Mouse (Mus musculus) ovary, adult 18-20 months (tissue): Measurements from ENCODE around the gene Zscan26.
"Not testable (repeated sequence)": the region's sequence is repeated elsewhere in the genome, so short reads cannot be mapped to it uniquely, and the experiment has no call there.

Source experiments
- DNase-seq: peaks from one replicate; pipeline ENCODE4 v3.0.0; 2022; ENCODE audit warnings: low spot score, mixed read lengths

Gene Zscan26

GRCm38 (mm10) chr13:21423301-21423700 lies 30.2 kb downstream of the Zscan26 start:
- peak; percentile 26 for DNase-seq

DNA sequence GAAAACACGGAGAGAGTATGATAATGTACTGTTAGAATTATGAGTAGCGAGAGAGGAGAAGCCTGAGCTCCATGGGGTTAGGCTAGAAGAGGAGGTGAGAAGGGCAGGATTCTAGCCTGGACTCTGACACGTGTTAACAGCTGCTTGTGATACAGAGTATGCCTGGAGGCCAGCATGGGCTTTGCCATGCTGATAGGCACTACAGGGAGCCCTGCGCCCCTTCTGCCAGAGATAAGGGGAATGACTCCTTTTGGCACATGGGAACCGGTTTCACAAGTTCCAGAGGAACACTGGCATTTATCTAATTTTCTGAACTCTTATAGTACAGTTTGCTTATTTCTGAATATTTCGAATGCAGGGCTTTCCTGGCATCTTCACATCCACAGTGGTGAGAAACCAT lies 34.7 kb downstream of the Zscan26 start:
- no peak for DNase-seq

DNA sequence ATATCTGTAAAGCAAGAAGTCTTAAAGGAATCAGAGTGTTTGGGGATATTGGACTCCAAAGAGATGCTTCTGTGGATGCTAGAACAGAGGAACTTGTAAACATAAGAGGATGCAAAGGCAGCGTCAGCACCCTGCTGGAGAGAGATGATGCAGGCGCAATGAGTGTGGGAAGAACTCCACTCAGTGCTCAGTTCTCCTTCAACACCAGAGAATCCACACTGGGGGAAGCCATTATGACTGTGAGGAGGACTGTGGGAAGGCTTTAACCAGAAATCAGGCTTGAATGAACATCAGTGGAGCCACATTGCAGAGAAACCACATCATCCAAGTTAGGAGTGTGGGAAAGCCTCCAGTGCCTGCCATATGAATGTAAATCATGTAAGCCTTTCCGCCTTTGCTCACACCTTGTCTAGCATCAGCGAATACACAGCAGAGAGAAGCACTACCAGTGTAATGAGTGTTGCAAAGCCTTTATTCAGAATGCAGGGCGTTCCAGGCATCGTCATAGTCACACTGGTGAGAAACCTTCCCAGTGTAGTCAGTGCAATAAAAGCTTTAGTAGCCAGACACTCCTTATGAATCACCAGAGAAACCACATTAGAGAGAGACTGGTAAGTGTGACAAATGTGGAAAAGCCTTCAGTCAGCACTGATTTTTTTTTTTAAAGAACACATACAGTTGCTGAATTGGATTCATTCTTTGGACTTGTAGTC lies 36.1 kb downstream of the Zscan26 start:
- DNase-seq = no peak

GRCm38 (mm10) chr13:21415750-21416149 lies 37.8 kb downstream of the Zscan26 start:
- no peak for DNase-seq

DNA sequence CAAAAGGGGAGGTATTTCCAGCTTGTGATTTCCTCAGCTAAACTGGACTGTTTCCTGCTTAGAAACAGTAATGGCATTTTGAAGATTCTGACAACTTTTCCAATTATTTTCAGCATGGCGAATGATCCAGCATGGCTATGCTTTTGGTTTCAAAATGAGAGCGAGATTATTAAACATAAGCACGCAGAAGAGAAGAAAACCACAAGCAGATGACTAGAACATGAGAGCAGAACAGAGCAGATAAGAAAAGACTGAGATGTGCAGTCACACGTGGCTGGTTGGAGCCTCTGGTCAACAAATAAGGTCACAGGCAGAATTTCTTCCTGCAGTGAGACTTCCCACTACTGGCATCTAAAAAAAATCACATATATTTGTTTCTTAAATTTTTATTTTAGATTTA lies 38.3 kb downstream of the Zscan26 start:
- no peak for DNase-seq

DNA sequence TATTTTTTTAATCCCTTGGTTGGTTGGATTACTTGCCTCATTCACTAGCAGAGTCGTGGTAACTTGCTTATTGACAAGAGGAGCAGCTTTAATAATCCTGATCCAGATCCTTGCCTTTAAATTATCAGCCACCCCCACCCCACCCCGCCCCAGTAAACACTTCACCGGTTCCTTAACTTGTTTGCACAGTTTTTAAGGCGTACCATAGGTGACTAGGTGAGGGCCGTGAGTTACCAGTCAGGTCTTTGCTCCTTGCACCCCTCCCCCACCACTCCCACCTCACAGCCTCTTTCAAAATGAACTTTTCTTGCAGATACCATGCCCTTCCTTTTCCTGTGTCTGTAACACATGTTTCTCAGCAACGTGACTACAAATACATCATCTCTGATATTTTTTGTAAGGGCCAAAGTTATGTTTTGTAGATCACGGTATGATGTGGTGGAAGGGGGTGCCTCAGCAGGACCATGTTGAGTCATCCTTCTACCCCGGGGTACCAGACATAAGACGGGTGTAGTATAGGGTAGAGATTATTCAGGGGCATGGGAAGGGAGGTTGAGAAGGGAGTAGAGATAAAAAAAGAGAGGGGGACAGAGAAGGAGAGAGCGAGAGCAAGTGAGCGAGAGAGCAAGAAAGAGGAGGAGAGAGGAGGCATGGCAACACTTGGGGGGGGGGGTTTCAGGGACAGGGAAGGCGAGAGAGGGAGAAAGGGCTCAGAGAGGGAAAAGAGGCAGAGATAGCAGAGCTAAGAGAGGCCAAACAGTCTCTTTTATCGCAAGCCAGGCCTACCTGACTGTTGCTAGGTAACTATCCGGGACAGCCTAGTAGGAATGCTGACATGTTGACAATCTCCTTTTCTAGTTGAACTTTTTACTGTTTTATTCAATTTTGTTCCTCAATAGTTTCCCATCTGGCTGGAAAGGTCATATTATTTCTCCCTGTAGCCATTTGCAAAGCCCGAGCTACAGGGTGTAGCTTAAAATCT lies 39.0 kb downstream of the Zscan26 start:
- DNase-seq = no peak

GRCm38 (mm10) chr13:21408805-21409459 lies 44.6 kb downstream of the Zscan26 start:
- no peak for DNase-seq

- peak; percentile 80 for DNase-seq
These were observed 45.3 kb downstream of the Zscan26 start for GRCm38 (mm10) chr13:21407969-21408804.

- DNase-seq = no peak
These were observed 46.2 kb downstream of the Zscan26 start for GRCm38 (mm10) chr13:21407341-21407740.

DNA sequence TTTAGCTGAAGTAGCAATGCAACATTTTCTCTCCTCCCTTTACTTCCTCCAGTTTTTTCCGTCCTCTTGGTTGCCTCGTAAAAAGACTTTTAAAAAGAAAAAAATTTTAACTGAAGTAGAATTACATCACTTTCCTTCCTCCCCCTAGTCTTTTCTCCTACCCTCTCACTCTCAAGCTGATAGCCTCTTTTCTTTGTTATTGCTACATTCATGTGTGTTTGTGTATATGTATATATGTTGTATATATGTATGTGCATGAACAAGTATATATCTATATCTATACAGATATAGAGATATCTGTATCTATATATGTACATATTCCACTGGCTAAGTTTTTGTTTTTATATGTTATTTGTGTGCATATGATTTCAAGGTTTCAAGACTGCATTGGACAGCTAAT lies 50.7 kb downstream of the Zscan26 start:
- DNase-seq = no peak

DNA sequence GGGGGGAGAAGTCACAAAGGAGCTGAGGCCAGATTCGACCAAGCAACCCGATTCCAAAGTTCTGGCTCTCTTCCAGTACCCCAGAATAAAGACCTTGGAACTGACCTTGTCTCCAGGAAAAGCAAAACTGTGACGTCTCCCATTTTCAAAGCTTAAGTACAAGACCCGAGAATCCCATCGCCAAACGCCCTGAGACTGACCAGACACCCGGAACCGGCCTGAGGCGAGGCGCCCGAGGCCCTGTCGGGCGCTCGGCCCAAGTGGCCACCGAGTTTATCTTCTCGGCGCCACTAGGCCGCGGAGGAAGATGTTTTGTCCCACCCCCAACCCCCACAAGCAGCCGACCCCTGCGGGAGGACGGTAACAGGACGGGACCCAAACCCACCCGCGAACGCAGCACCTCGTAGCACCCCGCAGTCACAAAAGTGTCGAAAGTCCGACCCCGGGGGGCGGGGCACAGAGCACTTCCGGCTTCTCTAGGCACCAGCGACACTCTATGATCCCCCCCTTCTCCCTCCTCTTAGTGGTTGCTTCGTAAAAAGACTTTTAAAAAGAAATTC lies 51.2 kb downstream of the Zscan26 start, which contains the start of gene Zkscan3:
Gene Zkscan3 (minus strand): TSS at position 469 of the 560 bp plus-strand sequence.
- DNase-seq = peak; percentile 63

DNA sequence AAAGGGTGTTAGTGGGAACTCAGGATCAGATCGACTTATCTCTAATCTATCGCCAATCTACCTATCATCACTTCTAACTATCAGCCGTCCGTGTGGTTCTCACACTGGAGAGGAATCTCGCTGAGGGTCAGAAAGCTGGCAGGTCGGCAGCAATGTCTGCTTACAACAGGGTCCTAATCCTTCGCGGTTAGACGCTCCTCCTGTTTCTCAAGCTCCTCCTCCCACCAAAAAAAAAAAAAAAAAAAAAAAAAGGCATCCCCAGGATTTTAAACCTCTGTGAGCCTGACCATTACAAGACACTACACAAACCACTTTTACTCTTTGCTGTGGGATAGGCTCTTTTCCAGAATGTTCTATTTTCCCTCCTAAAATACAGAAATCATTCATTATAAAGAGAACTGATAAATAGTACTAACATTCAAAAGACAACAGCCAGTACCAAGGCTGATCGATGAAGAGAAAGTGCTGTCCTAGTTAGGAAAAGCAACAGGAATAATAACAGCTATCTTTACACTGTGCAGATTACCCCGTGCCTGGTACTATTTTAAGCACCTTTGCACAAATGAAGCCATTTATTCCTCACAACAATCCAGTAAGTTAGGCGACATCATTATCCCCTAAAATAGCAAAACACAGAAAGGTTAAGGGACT lies 51.8 kb downstream of the Zscan26 start:
- DNase-seq = no peak

DNA sequence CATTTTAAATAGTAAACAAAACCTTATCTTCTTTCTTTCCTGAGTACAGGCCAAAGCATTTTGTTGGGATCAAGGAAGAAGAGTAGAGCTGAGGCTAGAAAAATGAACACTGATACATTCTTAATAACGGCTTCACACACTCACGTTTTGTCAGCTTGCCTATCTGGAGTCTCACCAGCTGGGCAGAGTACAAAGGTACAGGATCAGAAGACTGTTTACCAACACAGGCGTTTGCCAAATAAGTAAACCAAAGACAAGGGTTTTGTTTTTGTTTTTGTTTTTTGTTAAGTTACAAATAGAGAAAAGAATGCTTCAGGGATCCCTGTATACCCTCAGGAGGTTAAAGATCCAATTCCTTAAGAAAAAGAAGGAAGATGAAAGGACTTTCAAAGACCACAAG lies 52.4 kb downstream of the Zscan26 start:
- DNase-seq = no peak

GRCm38 (mm10) chr13:21397486-21397885 lies 56.0 kb downstream of the Zscan26 start:
- no peak for DNase-seq

DNA sequence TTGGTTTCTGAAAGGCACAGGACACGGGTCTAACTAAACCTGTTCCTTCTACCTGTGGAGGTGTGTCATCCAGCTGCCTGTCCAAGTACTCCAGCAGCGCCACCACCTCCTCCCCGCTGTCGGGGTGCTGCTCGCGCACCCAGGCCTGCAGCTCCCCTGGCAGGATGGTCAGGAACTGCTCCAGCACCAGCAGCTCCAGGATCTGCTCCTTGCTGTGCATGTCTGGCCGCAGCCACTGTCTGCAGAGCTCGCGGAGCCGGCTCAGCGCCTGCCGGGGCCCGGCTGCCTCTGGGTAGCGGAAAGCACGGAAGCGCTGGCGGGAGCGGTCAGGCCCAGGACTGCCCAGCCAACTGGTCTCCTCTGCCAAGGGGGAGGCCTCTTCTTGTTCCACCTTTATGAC lies 57.5 kb downstream of the Zscan26 start:
- not testable (repeated sequence) for DNase-seq

DNA sequence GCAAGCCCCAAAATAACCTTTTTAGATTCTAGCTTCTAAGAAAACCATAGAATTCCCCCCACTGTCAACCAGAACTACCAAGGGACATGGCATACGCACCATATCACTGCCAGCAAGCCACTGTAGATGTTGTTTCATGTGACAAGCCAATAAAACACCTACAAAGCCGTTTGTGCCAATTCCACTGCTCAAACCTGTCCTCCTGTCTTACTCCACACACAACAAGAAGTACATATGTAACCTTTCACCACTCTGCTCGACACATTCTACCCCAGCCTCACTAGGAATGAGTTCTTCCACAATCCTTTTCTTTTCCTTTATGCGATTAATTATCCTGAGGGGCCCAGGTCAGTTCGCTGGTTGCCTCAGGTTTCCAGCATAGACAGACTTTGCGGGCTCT lies 57.9 kb downstream of the Zscan26 start:
- no peak for DNase-seq

DNA sequence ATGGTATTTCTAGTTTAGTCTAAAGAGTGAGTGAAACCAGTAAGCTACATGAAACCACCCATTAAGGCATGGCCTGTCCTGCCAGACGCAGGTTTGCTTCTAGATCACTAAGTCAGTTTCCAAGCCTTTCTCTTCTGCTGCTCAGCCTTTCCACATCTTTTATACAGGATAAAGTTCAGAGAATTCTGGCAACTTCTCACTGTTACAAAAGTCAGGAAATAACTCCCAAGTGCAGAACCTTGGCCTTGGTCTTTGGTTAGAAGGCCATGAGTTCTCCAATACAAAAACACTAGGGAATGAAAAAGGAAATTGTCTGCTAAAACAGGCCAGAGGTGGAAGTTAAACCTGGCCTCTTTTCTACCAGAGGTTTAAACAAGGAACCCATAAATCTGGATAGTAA lies 58.3 kb downstream of the Zscan26 start:
- no peak for DNase-seq
